In genomic region chr9:3403251-3404208, GRCm38 (mm10) we compare ENCODE assay signal across 8 mouse cellular contexts. TPM values are rescaled to one million over a fixed set of nuclear protein-coding genes. Genes with fewer than 3 reads are reported as not detected.
DNase-seq lines count a peak whose midpoint lies in the region; ATAC-seq and TF ChIP-seq lines count a peak whose summit lies in the region.

Gene Cwf19l2, plus strand, starts transcription at chr9:3403592.

- H3K4me1 ChIP-seq in MEL (ENCODE audit: control insufficient read depth in 1 of 2, insufficient read depth in 2 of 2, low read length in 2 of 2): peaks cover 7 to 11% of the 10 kb centered on the region in 2 experiments; a peak in 2 of 4 replicates
- peaks cover 3% of the 10 kb centered on the region for H3K4me1 ChIP-seq in forebrain, embryonic 16.5 days (replicated peaks; ENCODE audit: control insufficient read depth, insufficient read depth, low read length)
- H3K4me1 ChIP-seq in lung, embryonic 14.5 days (ENCODE audit: insufficient read depth): no peaks in the 10 kb centered on the region
- H3K4me1 ChIP-seq in olfactory bulb, adult 2 months (ENCODE audit: control insufficient read depth, insufficient read depth, low read length): no peaks in the 10 kb centered on the region
- no peaks in the 10 kb centered on the region for H3K4me1 ChIP-seq in thymus, adult 2 months (replicated peaks; ENCODE audit: control insufficient read depth, insufficient read depth, low read length)

- peak; percentile 54 to 70 (median 60); a peak in 5 of 6 replicates for TF ChIP-seq CTCF in MEL (IDR thresholded peaks at IDR 0.05 in 2 of 3, conservative IDR thresholded peaks at IDR 0.05 in 1 of 3; ENCODE audit: control insufficient read depth in 1 of 3, insufficient read depth in 1 of 3, low read depth in 2 of 3, low read length in 3 of 3, poor library complexity in 1 of 3, severe bottlenecking in 1 of 3)
- peak; percentile 76 for TF ChIP-seq CTCF in layer of hippocampus, adult 2 months (conservative IDR thresholded peaks at IDR 0.05)
- TF ChIP-seq CTCF in lung, embryonic 14.5 days (IDR thresholded peaks at IDR 0.05; ENCODE audit: low read depth): peak; percentile 42
- no peak for TF ChIP-seq CTCF in olfactory bulb, adult 2 months (IDR thresholded peaks at IDR 0.05; ENCODE audit: insufficient read depth, low read depth, low read length)
- TF ChIP-seq CTCF in thymus, adult 2 months (IDR thresholded peaks at IDR 0.05; ENCODE audit: borderline replicate concordance, control insufficient read depth, extremely low read depth, insufficient read depth, low read length, poor library complexity): no peak

- no peaks in the 10 kb centered on the region for H3K9me3 ChIP-seq in MEL (replicated peaks; ENCODE audit: insufficient read depth, low read length)
- no peaks in the 10 kb centered on the region for H3K9me3 ChIP-seq in forebrain, embryonic 16.5 days (ENCODE audit: control insufficient read depth, low read length)
- H3K9me3 ChIP-seq in lung, embryonic 14.5 days (ENCODE audit: low read depth, low read length): no peaks in the 10 kb centered on the region

- peak within 1 kb of the TSS; percentile 93 for H3K27ac ChIP-seq in MEL (ENCODE audit: control insufficient read depth, low read depth, low read length)
- H3K27ac ChIP-seq in forebrain, embryonic 16.5 days (ENCODE audit: low read length): peak within 1 kb of the TSS; percentile 58
- peak within 1 kb of the TSS; percentile 87 for H3K27ac ChIP-seq in layer of hippocampus, adult 2 months
- peak within 1 kb of the TSS; percentile 64 for H3K27ac ChIP-seq in lung, embryonic 14.5 days (ENCODE audit: low read depth)
- peak within 1 kb of the TSS; percentile 37; the same call in 1 of the 2 replicates for H3K27ac ChIP-seq in olfactory bulb, adult 2 months (ENCODE audit: insufficient read depth, low read depth, low read length)
- peak within 1 kb of the TSS; percentile 80 for H3K27ac ChIP-seq in thymus, adult 2 months (ENCODE audit: control insufficient read depth, insufficient read depth, low read length)

- peak; percentile 60 to 95; a peak in 3 of 4 replicates for TF ChIP-seq POLR2A in MEL (IDR thresholded peaks at IDR 0.05; ENCODE audit: control insufficient read depth in 1 of 2, insufficient read depth in 1 of 2, low read depth in 1 of 2, low read length in 2 of 2, poor library complexity in 1 of 2)
- no peak for TF ChIP-seq POLR2A in olfactory bulb, adult 2 months (IDR thresholded peaks at IDR 0.05; ENCODE audit: insufficient read depth, low read depth, low read length)
- TF ChIP-seq POLR2A in thymus, adult 2 months (IDR thresholded peaks at IDR 0.05; ENCODE audit: control insufficient read depth, extremely low read depth, insufficient read depth, low read length, poor library complexity): 0 out of 2 replicates have a peak, but pooled peaks have one; percentile 34

- H3K4me3 ChIP-seq in MEL (ENCODE audit: control insufficient read depth in 1 of 2, insufficient read depth in 1 of 2, low read depth in 2 of 2, low read length in 2 of 2): peak within 1 kb of the TSS; percentile 77 to 87
- peak within 1 kb of the TSS; percentile 80 for H3K4me3 ChIP-seq in forebrain, embryonic 16.5 days (replicated peaks; ENCODE audit: low read length)
- peak within 1 kb of the TSS; percentile 98 for H3K4me3 ChIP-seq in layer of hippocampus, adult 2 months
- peak within 1 kb of the TSS; percentile 69 for H3K4me3 ChIP-seq in lung, embryonic 14.5 days (ENCODE audit: low read depth, low read length)
- peak within 1 kb of the TSS; percentile 62 for H3K4me3 ChIP-seq in olfactory bulb, adult 2 months (ENCODE audit: insufficient read depth, low read depth, low read length)
- peak within 1 kb of the TSS; percentile 46 for H3K4me3 ChIP-seq in thymus, adult 2 months (ENCODE audit: control insufficient read depth, insufficient read depth, low read length)

- DNase-seq in MEL (ENCODE audit: low read depth, low spot score): peak; percentile 99
- DNase-seq in cerebellum, adult 18-20 months: peak; percentile 71 to 75
- peak; percentile 77 to 80 for DNase-seq in heart, postnatal 36 days
- peak; percentile 81 to 93 for DNase-seq in layer of hippocampus, adult 2 months (ENCODE audit: low spot score in 2 of 2)
- peak; percentile 97 for DNase-seq in lung, embryonic 14.5 days
- peak; percentile 81 for DNase-seq in thymus, adult 2 months

- intact Hi-C loops in heart, postnatal 36 days (cut with DNase I): loop anchor here (2.0 to 10.0 kb wide), 2 partner anchors 69 to 971 kb away; partner anchors contain the start of genes Alkbh8 and Msantd4

- WGBS in forebrain, embryonic 16.5 days: 0% methylated on average over 28 of the region's 28 CpGs
- WGBS in lung, embryonic 14.5 days: under 1% methylated on average over 28 of the region's 28 CpGs
- under 1% methylated on average over 28 of the region's 28 CpGs for WGBS in olfactory bulb, adult 2 months
- under 1% methylated on average over 28 of the region's 28 CpGs for WGBS in thymus, adult 2 months

- H3K36me3 ChIP-seq in MEL (ENCODE audit: control insufficient read depth in 1 of 2, insufficient read depth in 2 of 2, low read length in 2 of 2): peaks cover 0 to 16% of the 10 kb centered on the region in 2 experiments; a peak in 2 of 4 replicates
- H3K36me3 ChIP-seq in forebrain, embryonic 16.5 days (ENCODE audit: control insufficient read depth, insufficient read depth): no peaks in the 10 kb centered on the region
- H3K36me3 ChIP-seq in lung, embryonic 14.5 days (ENCODE audit: insufficient read depth): no peaks in the 10 kb centered on the region
- H3K36me3 ChIP-seq in thymus, adult 2 months (ENCODE audit: control insufficient read depth, insufficient read depth, low read length): no peaks in the 10 kb centered on the region

- H3K79me2 ChIP-seq in MEL (ENCODE audit: control insufficient read depth, insufficient read depth, low read length, poor library complexity): peaks cover 15% of the 10 kb centered on the region

- no peaks in the 10 kb centered on the region for H3K27me3 ChIP-seq in MEL (ENCODE audit: control insufficient read depth in 1 of 2, insufficient read depth in 2 of 2, low read length in 2 of 2)
- H3K27me3 ChIP-seq in forebrain, embryonic 16.5 days (replicated peaks; ENCODE audit: control insufficient read depth, insufficient read depth, low read length): no peaks in the 10 kb centered on the region
- H3K27me3 ChIP-seq in lung, embryonic 14.5 days (ENCODE audit: insufficient read depth, low read length): no peaks in the 10 kb centered on the region
- H3K27me3 ChIP-seq in thymus, adult 2 months (ENCODE audit: control insufficient read depth, insufficient read depth, low read length): no peaks in the 10 kb centered on the region

- H3K9ac ChIP-seq in MEL (ENCODE audit: control insufficient read depth, low read depth, low read length, poor library complexity, severe bottlenecking): peak within 1 kb of the TSS; percentile 83
- H3K9ac ChIP-seq in forebrain, embryonic 16.5 days (replicated peaks; ENCODE audit: low read depth, low read length): peak within 1 kb of the TSS; percentile 60
- H3K9ac ChIP-seq in lung, embryonic 14.5 days: peak within 1 kb of the TSS; percentile 73

- ATAC-seq in forebrain, embryonic 16.5 days: peak; percentile 96
- peak; percentile 95 for ATAC-seq in lung, embryonic 14.5 days (ENCODE audit: insufficient read depth)

- peak in 1 of 2 experiments; percentile 45; a peak in 2 of 4 replicates for TF ChIP-seq EP300 in MEL (IDR thresholded peaks at IDR 0.05; ENCODE audit: low read depth in 1 of 2, low read length in 2 of 2)

- peak; percentile 45 for TF ChIP-seq RAD21 in MEL (IDR thresholded peaks at IDR 0.05; ENCODE audit: low read depth, low read length)

- peak within 1 kb of the TSS; percentile 87 for H3K4me2 ChIP-seq in forebrain, embryonic 16.5 days (ENCODE audit: low read length)
- H3K4me2 ChIP-seq in lung, embryonic 14.5 days: peak within 1 kb of the TSS; percentile 66

TF ChIP-seq in MEL, 35 proteins besides CTCF, POLR2A, EP300 and RAD21 (continues in another document):
- TF ChIP-seq ZKSCAN1 (IDR thresholded peaks at IDR 0.05; ENCODE audit: low read depth, low read length) (no peak), TCF12 (IDR thresholded peaks at IDR 0.05; ENCODE audit: low read depth, low read length) (peak; percentile 70), CHD2 (IDR thresholded peaks at IDR 0.05; ENCODE audit: low read length) (no peak), MAFK (IDR thresholded peaks at IDR 0.05; ENCODE audit: borderline replicate concordance, low read depth, low read length) (no peak), USF2 (IDR thresholded peaks at IDR 0.05; ENCODE audit: borderline replicate concordance in 1 of 2, insufficient read depth in 1 of 2, low read depth in 1 of 2, low read length in 2 of 2) (peak in 1 of 2 experiments; percentile 33; a peak in 1 of 4 replicates), ZC3H11A (IDR thresholded peaks at IDR 0.05; ENCODE audit: low read depth, low read length) (peak; percentile 43; the same call in 1 of the 2 replicates), BHLHE40 (IDR thresholded peaks at IDR 0.05; ENCODE audit: borderline replicate concordance, low read depth, low read length) (0 out of 2 replicates have a peak, but pooled peaks have one; percentile 27), TAL1 (IDR thresholded peaks at IDR 0.05; ENCODE audit: low read length) (no peak), TBP (IDR thresholded peaks at IDR 0.05; ENCODE audit: low read depth, low read length) (peak; percentile 94), UBTF (IDR thresholded peaks at IDR 0.05; ENCODE audit: borderline replicate concordance, insufficient read depth, low read depth, low read length) (no peak), SMC3 (IDR thresholded peaks at IDR 0.05; ENCODE audit: low read depth, low read length) (peak; percentile 47; the same call in 1 of the 2 replicates), ELF1 (IDR thresholded peaks at IDR 0.05; ENCODE audit: low read depth, low read length) (peak; percentile 73; the same call in 1 of the 2 replicates), E2F4 (IDR thresholded peaks at IDR 0.05; ENCODE audit: borderline replicate concordance, low read depth, low read length) (no peak), MAX (IDR thresholded peaks at IDR 0.05; ENCODE audit: low read length) (peak; percentile 97), MYC (IDR thresholded peaks at IDR 0.05; ENCODE audit: low read depth, low read length) (peak; percentile 100), NELFE (IDR thresholded peaks at IDR 0.05; ENCODE audit: low read depth, low read length) (peak; percentile 78)

RNA-seq across cellular contexts. Expression of gene Cwf19l2, which starts in this region (rescaled TPM):
- total RNA-seq in MEL (2012; rRNA removed): 18.8 and 21.1 TPM in 2 replicates
- polyA plus RNA-seq in MEL (2012; ENCODE audit: insufficient read depth in 1 of 2, insufficient read length in 2 of 2, low read depth in 1 of 2, low replicate concordance in 2 of 2, missing spikeins in 1 of 2): 10 to 100 TPM in 1 of 2 experiments, not detected in 1; 17.4 TPM
- 9.7 and 11.5 TPM in 2 replicates for polyA plus RNA-seq in forebrain, embryonic 16.5 days (2015; fragmentation: Nextera tagmentation; extraction: Ambion mirVana)
- 10 to 100 TPM; 14.3 to 14.4 TPM for total RNA-seq in heart, postnatal 36 days (2021)
- 10 to 100 TPM; 21.8 to 24.4 TPM for total RNA-seq in layer of hippocampus, adult 2 months (2021)
- polyA plus RNA-seq in lung, embryonic 14.5 days (2014; fragmentation: Nextera tagmentation; extraction: Ambion mirVana): 15.4 and 16.3 TPM in 2 replicates
- polyA plus RNA-seq in olfactory bulb, adult 2 months (2012; ENCODE audit: insufficient read depth, insufficient read length, low replicate concordance, missing spikeins): not detected in 2 replicates
- polyA plus RNA-seq in thymus, adult 2 months (2012; rRNA removed): 0.92 and 0.96 TPM in 2 replicates

Comparison
In these comparisons a context has a peak if more than half of its experiments do, and no peak if none do; other contexts are left out.
1. Peak in every context shown above with its lines: DNase-seq, ATAC-seq, H3K4me3 ChIP-seq and H3K27ac ChIP-seq.
2. Peak in DNase-seq, H3K4me3 ChIP-seq and H3K27ac ChIP-seq in thymus, adult 2 months; RNA of the gene not detected or under 1 TPM.
3. H3K27ac ChIP-seq: peak in every context shown above with its lines; median percentile 93 in MEL; 87 in layer of hippocampus, adult 2 months; 80 in thymus, adult 2 months; 64 in lung, embryonic 14.5 days; 58 in forebrain, embryonic 16.5 days; 37 in olfactory bulb, adult 2 months.
4. H3K4me3 ChIP-seq: peak in every context shown above with its lines; median percentile 98 in layer of hippocampus, adult 2 months; 82 in MEL; 80 in forebrain, embryonic 16.5 days; 69 in lung, embryonic 14.5 days; 62 in olfactory bulb, adult 2 months; 46 in thymus, adult 2 months.
5. CTCF ChIP-seq: peak in MEL (3 of 3), layer of hippocampus, adult 2 months (single experiment) and lung, embryonic 14.5 days (single experiment); none in olfactory bulb, adult 2 months (single experiment) and thymus, adult 2 months (single experiment).